Mouse (Mus musculus) cerebellum, adult 11 months (tissue): ENCODE measurements at regions not wholly inside any gene's neighbourhood (a gene's known extent, or its start where the extent isn't known, plus 50 kb on each side); places are given as distances from the start of the nearest gene placed in this dataset.

ENCODE experiments used
- DNase-seq: peaks from one replicate; pipeline ENCODE4 v3.0.0; 2022

- no peak for DNase-seq
Measured at GRCm38 (mm10) chr8:18536059-18536458, 442.0 kb downstream of the Defb40 start.

GRCm38 (mm10) chr8:18528120-18528519, 449.9 kb downstream of the Defb40 start:
- DNase-seq, result no peak

- DNase-seq, result no peak
Measured at GRCm38 (mm10) chr8:18512409-18512808, 465.6 kb downstream of the Defb40 start.

GRCm38 (mm10) chr8:18506158-18507022, 471.7 kb downstream of the Defb40 start:
- no peak for DNase-seq

- no peak for DNase-seq
Measured at GRCm38 (mm10) chr8:18490620-18491019, 487.4 kb downstream of the Defb40 start.

GRCm38 (mm10) chr8:18480081-18480480, 498.0 kb downstream of the Defb40 start:
- DNase-seq, result no peak

GRCm38 (mm10) chr8:18478166-18478565, 499.9 kb downstream of the Defb40 start:
- no peak for DNase-seq

- no peak for DNase-seq
Measured at GRCm38 (mm10) chr8:18467511-18467910, 510.5 kb downstream of the Defb40 start.

GRCm38 (mm10) chr8:18460609-18461008, 517.4 kb downstream of the Defb40 start:
- no peak for DNase-seq

GRCm38 (mm10) chr8:18457470-18457869, 520.6 kb downstream of the Defb40 start:
- no peak for DNase-seq

GRCm38 (mm10) chr8:18449015-18449414, 529.0 kb downstream of the Defb40 start:
- no peak for DNase-seq

GRCm38 (mm10) chr8:18442212-18442611, 535.8 kb downstream of the Defb40 start:
- DNase-seq, result no peak

- DNase-seq, result no peak
Measured at GRCm38 (mm10) chr8:18422846-18423245, 555.2 kb downstream of the Defb40 start.

GRCm38 (mm10) chr8:18412470-18412869, 565.6 kb downstream of the Defb40 start:
- DNase-seq, result no peak

- DNase-seq, result no peak
Measured at GRCm38 (mm10) chr8:18406446-18406845, 571.6 kb downstream of the Defb40 start.

GRCm38 (mm10) chr8:18388353-18388752, 589.7 kb downstream of the Defb40 start:
- DNase-seq, result peak; percentile 8

GRCm38 (mm10) chr8:18381615-18382178, 596.4 kb downstream of the Defb40 start:
- DNase-seq, result no peak

- no peak for DNase-seq
Measured at GRCm38 (mm10) chr8:18348716-18349115, 629.3 kb downstream of the Defb40 start.

GRCm38 (mm10) chr8:18346248-18346647, 631.8 kb downstream of the Defb40 start:
- no peak for DNase-seq

- peak; percentile 10 for DNase-seq
Measured at GRCm38 (mm10) chr8:18345322-18345721, 632.7 kb downstream of the Defb40 start.

- no peak for DNase-seq
Measured at GRCm38 (mm10) chr8:18344838-18345237, 633.2 kb downstream of the Defb40 start.

- DNase-seq, result no peak
Measured at GRCm38 (mm10) chr8:18335576-18335975, 642.5 kb downstream of the Defb40 start.

- no peak for DNase-seq
Measured at GRCm38 (mm10) chr8:18328521-18328920, 649.5 kb downstream of the Defb40 start.

GRCm38 (mm10) chr8:18316488-18316887, 661.6 kb downstream of the Defb40 start:
- DNase-seq, result no peak
